Mouse (Mus musculus): Measurements from ENCODE around the gene Sgf29.

- no peak for TF ChIP-seq ZC3H11A (IDR thresholded peaks at IDR 0.05; ENCODE audit: borderline replicate concordance, low read depth, low read length)
- no peak for TF ChIP-seq ZNF384 (IDR thresholded peaks at IDR 0.05; ENCODE audit: low read depth, low read length)
- no peak for TF ChIP-seq MAFK (IDR thresholded peaks at IDR 0.05; ENCODE audit: insufficient read depth, low read depth, low read length)
- TF ChIP-seq CHD2 (IDR thresholded peaks at IDR 0.05; ENCODE audit: low read depth, low read length) = no peak
Observed at GRCm38 (mm10) chr7:126628111-126628510, 21.0 kb upstream of the Sgf29 start.

All from ES-E14 (cell line).